In genomic region chr17:28021911-28022310, GRCm38 (mm10) we compare ENCODE assay signal across 8 mouse cellular contexts. TPM values are rescaled to one million over a fixed set of nuclear protein-coding genes. Genes with fewer than 3 reads are reported as not detected.
DNase-seq lines count a peak whose midpoint lies in the region; ATAC-seq and TF ChIP-seq lines count a peak whose summit lies in the region.
"Had no signal": no experiment of that assay in that cellular context is flagged by ENCODE, and none has a peak within 500 bp of the region (broad histone marks: within the 10 kb centered on the region; RNA-seq: fewer than 3 reads in every experiment).

No protein-coding gene starts in this region.

- no peak overlapping the region; the same call in 1 of the 2 replicates for H3K4me2 ChIP-seq in heart, embryonic 11.5 days
- no peak overlapping the region for H3K4me2 ChIP-seq in hindbrain, embryonic 14.5 days (replicated peaks)
- H3K4me2 ChIP-seq in midbrain, embryonic 14.5 days (ENCODE audit: low read length) = no peak overlapping the region

- intact Hi-C loops in left cerebral cortex, adult 2 months (cut with DNase I) = no loop called here

- peak overlapping the region; percentile 40 for H3K27ac ChIP-seq in layer of hippocampus, adult 2 months
- 0 out of 2 replicates have a peak overlapping the region, but pooled peaks have one; percentile 17 for H3K27ac ChIP-seq in heart, embryonic 11.5 days (ENCODE audit: low read depth, low read length)
- H3K27ac ChIP-seq in hindbrain, embryonic 14.5 days = peak overlapping the region; percentile 22; the same call in 1 of the 2 replicates
- no peak overlapping the region for H3K27ac ChIP-seq in midbrain, embryonic 14.5 days (replicated peaks; ENCODE audit: low read depth, low read length)
- H3K27ac ChIP-seq in left cerebral cortex, adult 2 months = no peak overlapping the region

- WGBS in heart, embryonic 11.5 days (ENCODE audit: insufficient replicate concordance) = 66% methylated on average over 10 of the region's 10 CpGs
- WGBS in hindbrain, embryonic 14.5 days = 53% methylated on average over 10 of the region's 10 CpGs
- WGBS in midbrain, embryonic 14.5 days = 53% methylated on average over 10 of the region's 10 CpGs

- ATAC-seq in heart, embryonic 11.5 days (replicated peaks; ENCODE audit: insufficient number of reproducible peaks, low FRiP score, low TSS enrichment) = no peak
- ATAC-seq in hindbrain, embryonic 14.5 days (ENCODE audit: low FRiP score) = no peak
- ATAC-seq in midbrain, embryonic 14.5 days (ENCODE audit: low FRiP score, low TSS enrichment) = no peak

- no peaks in the 10 kb centered on the region for H3K9me3 ChIP-seq in heart, embryonic 11.5 days (replicated peaks; ENCODE audit: control insufficient read depth, low read length)
- H3K9me3 ChIP-seq in hindbrain, embryonic 14.5 days (ENCODE audit: control insufficient read depth, low read length) = no peaks in the 10 kb centered on the region
- H3K9me3 ChIP-seq in midbrain, embryonic 14.5 days (ENCODE audit: control insufficient read depth, low read length) = no peaks in the 10 kb centered on the region

- H3K4me1 ChIP-seq in heart, embryonic 11.5 days (ENCODE audit: control insufficient read depth, insufficient read depth, low read length) = peaks cover 49% of the 10 kb centered on the region
- H3K4me1 ChIP-seq in hindbrain, embryonic 14.5 days (replicated peaks; ENCODE audit: control insufficient read depth, insufficient read depth, low read length) = peaks cover 50% of the 10 kb centered on the region
- H3K4me1 ChIP-seq in midbrain, embryonic 14.5 days (ENCODE audit: control insufficient read depth, insufficient read depth, low read length) = peaks cover 37% of the 10 kb centered on the region

- no peak overlapping the region for H3K4me3 ChIP-seq in layer of hippocampus, adult 2 months
- H3K4me3 ChIP-seq in heart, embryonic 11.5 days (ENCODE audit: low read depth, low read length) = no peak overlapping the region
- H3K4me3 ChIP-seq in hindbrain, embryonic 14.5 days (replicated peaks; ENCODE audit: low read length) = no peak overlapping the region
- no peak overlapping the region for H3K4me3 ChIP-seq in midbrain, embryonic 14.5 days (replicated peaks; ENCODE audit: low read depth, low read length)
- no peak overlapping the region for H3K4me3 ChIP-seq in left cerebral cortex, adult 2 months

- no peak overlapping the region for H3K9ac ChIP-seq in heart, embryonic 11.5 days (ENCODE audit: low read depth, low read length)
- H3K9ac ChIP-seq in hindbrain, embryonic 14.5 days = no peak overlapping the region
- H3K9ac ChIP-seq in midbrain, embryonic 14.5 days (replicated peaks; ENCODE audit: low read length) = no peak overlapping the region

- TF ChIP-seq CTCF in layer of hippocampus, adult 2 months (conservative IDR thresholded peaks at IDR 0.05) = no peak
- no peak for TF ChIP-seq CTCF in left cerebral cortex, adult 2 months (IDR thresholded peaks at IDR 0.05)

- no peaks in the 10 kb centered on the region for H3K36me3 ChIP-seq in heart, embryonic 11.5 days (ENCODE audit: control insufficient read depth, insufficient read depth, low read length)
- no peaks in the 10 kb centered on the region for H3K36me3 ChIP-seq in hindbrain, embryonic 14.5 days (replicated peaks; ENCODE audit: control insufficient read depth, insufficient read depth)
- no peaks in the 10 kb centered on the region for H3K36me3 ChIP-seq in midbrain, embryonic 14.5 days (ENCODE audit: control insufficient read depth, insufficient read depth, low read length)

- H3K27me3 ChIP-seq in heart, embryonic 11.5 days (ENCODE audit: control insufficient read depth, insufficient read depth, low read length) = no peaks in the 10 kb centered on the region
- H3K27me3 ChIP-seq in hindbrain, embryonic 14.5 days (ENCODE audit: control insufficient read depth, insufficient read depth, low read length) = no peaks in the 10 kb centered on the region
- H3K27me3 ChIP-seq in midbrain, embryonic 14.5 days (ENCODE audit: control insufficient read depth, insufficient read depth, low read length) = no peaks in the 10 kb centered on the region

- DNase-seq in layer of hippocampus, adult 2 months (ENCODE audit: low spot score in 2 of 2) = no peak
- no peak for DNase-seq in layer of hippocampus, postnatal 14 days (ENCODE audit: low spot score in 2 of 2)
- no peak for DNase-seq in hindbrain, embryonic 14.5 days (ENCODE audit: low spot score)
- peak; percentile 40 for DNase-seq in midbrain, embryonic 14.5 days
- DNase-seq in left cerebral cortex, adult 2 months (ENCODE audit: extremely low spot score in 1 of 2, low spot score in 2 of 2) = no peak
- no peak for DNase-seq in frontal cortex, postnatal 36 days (ENCODE audit: low spot score in 2 of 2)
- DNase-seq: cerebellum, adult 18-20 months had no signal

RNA-seq across cellular contexts. Expression of gene Tcp11, which starts 58.5 kb away (rescaled TPM):
- total RNA-seq in layer of hippocampus, adult 2 months (2021) = under 1 TPM; 0.74 to 0.84 TPM
- total RNA-seq in layer of hippocampus, postnatal 14 days (2021) = 1 to 10 TPM in 1 of 2 experiments, under 1 TPM in 1; 0.86 to 1.3 TPM
- 0.34 and 0.49 TPM in 2 replicates for polyA plus RNA-seq in heart, embryonic 11.5 days (2014; fragmentation: Nextera tagmentation; extraction: Ambion mirVana)
- polyA plus RNA-seq in hindbrain, embryonic 14.5 days (2014; fragmentation: Nextera tagmentation; extraction: Ambion mirVana) = 0.94 and 1.6 TPM in 2 replicates
- 0.88 and 1.1 TPM in 2 replicates for polyA plus RNA-seq in midbrain, embryonic 14.5 days (2014; fragmentation: Nextera tagmentation; extraction: Ambion mirVana)
- total RNA-seq in left cerebral cortex, adult 2 months (2021) = under 1 TPM; 0.61 to 0.88 TPM

Comparison
In these comparisons a context has a peak if more than half of its experiments do, and no peak if none do; other contexts are left out.
1. H3K27ac ChIP-seq: peak in layer of hippocampus, adult 2 months (single experiment), heart, embryonic 11.5 days (single experiment) and hindbrain, embryonic 14.5 days (single experiment); none in midbrain, embryonic 14.5 days (single experiment) and left cerebral cortex, adult 2 months (single experiment).